Mouse (Mus musculus): ENCODE measurements around the gene Mri1.

- TF ChIP-seq GATA1 (IDR thresholded peaks at IDR 0.05; ENCODE audit: borderline replicate concordance, low read length) (no peak), TAL1 (conservative IDR thresholded peaks at IDR 0.05; ENCODE audit: low read depth, low read length) (no peak)
Measured at GRCm38 (mm10) chr8:84211881-84212563, 45.1 kb downstream of the Mri1 start.

Measured in G1E (cell line).